Mouse (Mus musculus) cerebellum, postnatal 10 days (tissue): ENCODE measurements at regions not wholly inside any gene's neighbourhood (a gene's known extent, or its start where the extent isn't known, plus 50 kb on each side); places are given as distances from the start of the nearest gene placed in this dataset.
"Not testable (repeated sequence)": the region's sequence is repeated elsewhere in the genome, so short reads cannot be mapped to it uniquely, and the experiment has no call there.

Source experiments
- DNase-seq, 2 experiments: peaks; one replicate each; pipeline ENCODE4 v3.0.0; 2021; ENCODE audit warnings: mixed read lengths in 2 of 2

- DNase-seq = no peak
These were observed 145.7 kb upstream of the Tmem229a start for GRCm38 (mm10) chr6:25101761-25102160.

- no peak for DNase-seq
These were observed 131.1 kb upstream of the Tmem229a start for GRCm38 (mm10) chr6:25087167-25087566.

GRCm38 (mm10) chr6:25085871-25086270 is 129.8 kb upstream of the Tmem229a start:
- no peak for DNase-seq

GRCm38 (mm10) chr6:25085296-25085695 is 129.2 kb upstream of the Tmem229a start:
- not testable (repeated sequence) for DNase-seq

- no peak for DNase-seq
These were observed 109.8 kb upstream of the Tmem229a start for GRCm38 (mm10) chr6:25065913-25066312.

GRCm38 (mm10) chr6:25032878-25033509 is 76.9 kb upstream of the Tmem229a start:
- DNase-seq = no peak

GRCm38 (mm10) chr6:25026953-25027352 is 70.9 kb upstream of the Tmem229a start:
- peak in 1 of 2 experiments; percentile 29 for DNase-seq

GRCm38 (mm10) chr6:25020005-25020772 is 64.1 kb upstream of the Tmem229a start:
- peak; percentile 60 to 74 for DNase-seq

GRCm38 (mm10) chr6:25013288-25013606 is 57.1 kb upstream of the Tmem229a start:
- DNase-seq = peak; percentile 86 to 89

GRCm38 (mm10) chr6:25012376-25013287 is 56.5 kb upstream of the Tmem229a start:
- peak; percentile 58 to 63 for DNase-seq

- DNase-seq = not testable (repeated sequence)
These were observed 52.8 kb upstream of the Tmem229a start for GRCm38 (mm10) chr6:25008856-25009255.
